Mouse (Mus musculus) brain, adult 10 weeks (tissue): ENCODE data around the gene Slc17a6. TPM values are rescaled to one million over a fixed set of nuclear protein-coding genes. Genes with fewer than 3 reads are reported as not detected.

ENCODE experiments used
- polyA plus RNA-seq: library from polyadenylated mRNA; stranded (reverse); fragments of 350-450 nt; fragmentation: Illumina TruSeq; extraction: RNeasy Lipid Tissue Mini Kit (QIAGEN cat#74804); gene quantifications from one replicate; pipeline ENCODE4 v1.2.3, GENCODE M21; 2015; ENCODE audit warnings: low read depth, low replicate concordance

Slc17a6 gene
- polyA plus RNA-seq: 64.7 TPM

GRCm38 (mm10) chr7:51621694-51622145 is at the start of gene Slc17a6:
Gene Slc17a6, plus strand, starts transcription at chr7:51622006.

Other genes with a start within 250 kb of the Slc17a6 start
- 1.5 TPM for gene Ano5, start 111.0 kb upstream of the Slc17a6 start, polyA plus RNA-seq
- gene Gas2, start 240.0 kb downstream of the Slc17a6 start, polyA plus RNA-seq: 15.2 TPM
- 3.1 TPM for gene Fancf, start 240.3 kb downstream of the Slc17a6 start, polyA plus RNA-seq